Mouse (Mus musculus) embryonic facial prominence, embryonic 10.5 days (tissue): Measurements from ENCODE around the gene Espn. TPM values are rescaled to one million over a fixed set of nuclear protein-coding genes. Genes with fewer than 3 reads are reported as not detected.

Experiments
- DNase-seq: peaks from one replicate; pipeline ENCODE4 v3.0.0-alpha.2; 2017; ENCODE audit warnings: low spot score
- H3K27ac ChIP-seq: fragments of 300-500 bp; sonication (generic); replicated peaks from 2 replicates; pipeline ENCODE4 v1.5.1; 2016; ENCODE audit warnings: mild to moderate bottlenecking
- H3K27me3 ChIP-seq: fragments of 300-500 bp; sonication (generic); replicated peaks from 2 replicates; pipeline ENCODE4 v1.6.1; 2016; ENCODE audit warnings: low read depth, mild to moderate bottlenecking; ENCODE audit not compliant: poor library complexity, severe bottlenecking
- H3K36me3 ChIP-seq: fragments of 300-500 bp; sonication (generic); replicated peaks from 2 replicates; pipeline ENCODE4 v1.6.1; 2016; ENCODE audit warnings: mild to moderate bottlenecking, moderate library complexity
- H3K4me1 ChIP-seq: fragments of 300-500 bp; sonication (generic); 2 replicates; pipeline ENCODE4 v1.6.1; 2016
- H3K4me3 ChIP-seq: fragments of 300-500 bp; sonication (generic); 2 replicates; pipeline ENCODE4 v1.5.1; 2016; ENCODE audit warnings: mild to moderate bottlenecking, moderate library complexity
- H3K9me3 ChIP-seq: fragments of 300-500 bp; sonication (generic); 2 replicates; pipeline ENCODE4 v1.6.1; 2016; ENCODE audit warnings: mild to moderate bottlenecking
- WGBS: fragments of 180-500 bp; shearing (Covaris S2); methylation state at CpG from one replicate; pipeline ENCODE4 v1.1.7; 2016; 5-methylcytosine and 5-hydroxymethylcytosine counted together
- polyA plus RNA-seq: library from polyadenylated mRNA; unstranded; fragments of >200 nt; fragmentation: Nextera tagmentation; extraction: Ambion mirVana; gene quantifications from 2 replicates; pipeline ENCODE4 v1.2.1, GENCODE M21; 2016

Espn gene
- polyA plus RNA-seq, 1 experiment from 2014 or later = 10.3 TPM

DNA sequence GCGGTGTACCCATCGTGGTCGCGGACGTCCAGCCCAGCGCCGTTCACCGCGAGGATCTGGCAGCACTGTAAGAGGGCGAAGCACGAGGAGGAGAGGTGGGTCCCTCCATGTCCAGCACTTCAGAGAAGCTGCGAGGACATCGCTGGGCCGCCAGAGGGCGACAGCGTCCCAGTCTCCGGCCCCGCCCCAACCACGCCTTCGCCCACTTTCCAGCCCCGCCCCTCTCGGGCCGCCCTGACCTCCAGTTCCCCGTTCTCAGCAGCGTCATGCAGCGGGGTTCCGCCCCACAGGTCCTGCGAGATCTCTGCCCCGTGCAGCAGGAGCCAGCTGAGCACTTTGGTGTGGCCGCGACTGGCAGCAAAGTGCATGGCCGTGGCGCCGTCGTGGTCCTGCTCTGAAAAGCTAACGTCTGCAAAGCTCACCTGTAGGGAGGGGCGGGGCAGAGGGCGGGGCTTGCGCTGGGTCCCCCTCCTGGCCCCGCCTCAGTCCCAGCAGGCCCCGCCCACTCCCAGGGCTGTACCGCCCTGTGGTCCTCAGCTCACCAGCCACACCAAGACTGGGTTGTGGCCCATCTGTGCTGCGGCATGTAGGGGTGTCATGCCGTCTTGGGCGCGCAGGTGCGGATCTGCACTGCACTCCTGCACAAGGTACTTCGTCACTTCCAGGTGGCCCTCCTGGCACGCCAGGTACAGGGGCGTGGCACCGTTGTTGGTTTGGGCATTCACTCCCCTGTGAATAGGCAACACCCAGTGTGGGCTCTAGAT is 13.5 kb downstream of the Espn start:
- peak; percentile 93 for DNase-seq
- WGBS = 2% methylated on average over 51 of the region's 51 CpGs
- peaks cover 15% of the 10 kb centered on the region for H3K4me1 ChIP-seq
- no peak overlapping the region for H3K27ac ChIP-seq
- no peaks in the 10 kb centered on the region for H3K9me3 ChIP-seq
- peak overlapping the region; percentile 64 for H3K4me3 ChIP-seq
- no peaks in the 10 kb centered on the region for H3K36me3 ChIP-seq
- H3K27me3 ChIP-seq = peaks cover 83% of the 10 kb centered on the region

DNA sequence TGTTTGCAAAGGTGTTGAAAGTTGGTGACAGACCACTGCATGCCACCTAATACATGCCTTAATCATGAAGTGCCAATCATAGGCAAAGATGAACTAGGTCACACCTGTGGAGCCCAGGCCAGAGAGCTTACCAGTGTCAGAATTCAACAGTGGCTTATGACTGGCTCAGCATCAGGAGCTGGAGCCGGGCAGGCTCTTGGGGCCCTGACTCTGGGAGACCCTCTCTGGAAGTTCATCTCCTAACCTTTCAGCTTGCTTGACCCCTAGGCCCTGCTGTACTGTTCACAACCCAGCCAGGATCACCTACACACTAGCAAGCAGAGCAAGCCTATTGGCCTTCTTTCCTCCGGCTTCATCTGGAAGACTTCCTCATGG is 15.3 kb downstream of the Espn start:
- no peak overlapping the region for H3K27ac ChIP-seq
- no peak overlapping the region for H3K4me3 ChIP-seq
- H3K27me3 ChIP-seq = peaks cover 89% of the 10 kb centered on the region
- no peaks in the 10 kb centered on the region for H3K36me3 ChIP-seq
- H3K9me3 ChIP-seq = no peaks in the 10 kb centered on the region
- 85% methylated on average over 2 of the region's 2 CpGs for WGBS
- no peak for DNase-seq
- peaks cover 29% of the 10 kb centered on the region for H3K4me1 ChIP-seq

DNA sequence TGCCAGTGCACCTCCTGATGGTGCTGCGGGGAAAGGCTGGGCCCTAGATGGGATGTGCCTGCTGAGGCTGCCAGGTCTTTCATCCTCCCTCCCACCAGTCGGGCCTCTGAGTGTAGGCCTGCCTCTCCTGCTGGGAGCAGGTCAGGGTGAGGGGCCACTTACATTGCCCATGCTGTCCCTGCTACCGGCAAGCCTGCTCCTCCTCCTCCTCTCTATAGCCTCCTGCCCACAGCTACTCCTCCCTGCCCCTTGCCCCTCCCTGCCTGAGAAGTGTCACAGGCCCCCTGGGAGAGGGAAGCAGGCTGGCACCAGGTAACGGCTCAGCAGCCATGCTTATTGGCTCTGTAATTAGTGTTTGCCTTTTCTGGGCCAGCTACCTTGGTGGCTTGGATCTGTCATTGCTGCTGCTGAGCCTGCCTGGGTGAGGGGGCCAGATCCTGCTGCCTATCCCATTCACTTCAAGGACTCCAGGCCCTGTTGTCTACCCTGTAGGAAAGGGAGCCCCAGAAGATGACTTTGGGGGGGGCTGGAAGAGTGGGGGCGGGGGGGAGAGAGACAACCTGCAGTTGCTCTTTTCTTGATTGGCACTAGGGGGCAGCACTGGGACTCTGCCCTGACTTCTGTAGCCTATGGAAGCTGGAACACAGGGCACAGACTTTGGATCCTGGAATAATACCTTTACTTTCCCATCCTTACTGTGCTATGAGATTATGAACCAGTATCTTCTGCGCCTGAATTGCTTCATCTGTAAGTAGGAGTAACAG is 15.9 kb downstream of the Espn start:
- H3K27ac ChIP-seq = no peak overlapping the region
- no peaks in the 10 kb centered on the region for H3K9me3 ChIP-seq
- no peaks in the 10 kb centered on the region for H3K36me3 ChIP-seq
- H3K4me1 ChIP-seq = peaks cover 34% of the 10 kb centered on the region
- peaks cover 89% of the 10 kb centered on the region for H3K27me3 ChIP-seq
- WGBS = 31% methylated on average over 6 of the region's 6 CpGs
- H3K4me3 ChIP-seq = no peak overlapping the region; the same call in 1 of the 2 replicates
- DNase-seq = no peak

DNA sequence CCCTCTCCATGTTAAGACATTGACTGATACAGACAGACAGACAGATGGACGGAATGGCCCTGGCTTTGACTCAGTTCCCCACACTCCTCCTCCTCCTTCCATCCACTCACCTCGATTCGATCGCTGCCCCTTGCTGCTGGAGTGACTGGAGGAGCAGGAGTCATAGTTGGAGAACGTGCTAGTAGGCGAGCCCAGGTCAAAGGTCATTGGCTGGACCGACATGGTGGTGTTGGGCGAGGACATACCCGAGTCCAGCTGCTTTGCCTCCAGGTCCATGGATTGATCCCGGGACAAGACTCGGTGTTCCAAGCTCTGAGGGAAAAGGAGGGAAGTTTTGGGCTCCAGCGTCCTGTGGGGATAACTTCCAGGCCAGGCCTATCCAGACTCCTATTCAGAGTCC is 16.8 kb downstream of the Espn start:
- H3K27me3 ChIP-seq = peaks cover 89% of the 10 kb centered on the region
- H3K4me3 ChIP-seq = no peak overlapping the region
- peaks cover 44% of the 10 kb centered on the region for H3K4me1 ChIP-seq
- 80% methylated on average over 12 of the region's 12 CpGs for WGBS
- H3K9me3 ChIP-seq = no peaks in the 10 kb centered on the region
- H3K27ac ChIP-seq = no peak overlapping the region
- no peak for DNase-seq
- H3K36me3 ChIP-seq = no peaks in the 10 kb centered on the region

DNA sequence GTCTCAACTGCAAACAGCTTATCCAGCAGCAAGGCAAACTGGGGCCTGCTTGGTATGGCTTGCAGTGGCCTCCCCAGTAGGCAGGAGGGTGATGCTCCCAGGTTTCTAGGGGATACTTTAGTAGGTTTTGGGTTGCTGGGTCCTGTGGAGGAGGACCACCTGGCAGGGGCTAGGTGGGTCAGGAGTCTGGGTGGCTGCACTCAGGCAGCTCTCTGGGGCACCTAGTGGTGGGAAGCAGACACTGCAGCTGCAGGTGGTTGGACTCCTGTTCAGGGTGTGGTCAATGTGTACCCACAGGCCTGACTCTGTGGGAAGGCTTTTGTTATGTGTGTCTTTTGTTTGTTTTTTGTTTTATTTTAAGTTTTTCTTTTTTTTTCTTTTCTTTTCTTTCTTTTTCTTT is 17.7 kb downstream of the Espn start:
- Histone ChIP-seq H3K4me3 (no peak overlapping the region), H3K36me3 (no peaks in the 10 kb centered on the region), H3K27ac (no peak overlapping the region), H3K9me3 (no peaks in the 10 kb centered on the region), H3K27me3 (peaks cover 91% of the 10 kb centered on the region), H3K4me1 (peaks cover 52% of the 10 kb centered on the region)
- peak; percentile 65 for DNase-seq

DNA sequence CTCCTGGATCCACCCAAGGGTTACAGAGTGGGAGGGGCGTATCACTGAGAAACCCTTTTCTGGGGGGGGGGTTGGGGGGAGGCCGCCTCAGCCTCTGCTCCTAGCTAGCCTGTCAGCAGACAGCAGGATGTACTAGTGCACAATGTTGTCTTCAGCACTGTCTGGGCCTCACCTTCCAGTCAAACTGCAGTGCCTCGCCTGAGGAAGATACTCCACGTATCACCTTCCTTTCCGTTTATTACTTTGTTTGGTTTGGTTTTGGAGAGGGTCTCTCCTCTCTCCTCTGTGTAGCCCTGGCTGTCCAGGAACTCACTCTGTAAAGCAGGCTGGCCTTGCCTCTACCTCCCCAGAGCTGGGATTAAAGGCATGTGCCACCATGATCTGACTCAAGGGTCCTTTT is 19.0 kb downstream of the Espn start:
- Histone ChIP-seq H3K9me3 (no peaks in the 10 kb centered on the region), H3K36me3 (no peaks in the 10 kb centered on the region), H3K27ac (no peak overlapping the region), H3K4me1 (peaks cover 56% of the 10 kb centered on the region), H3K27me3 (peaks cover 93% of the 10 kb centered on the region), H3K4me3 (no peak overlapping the region)
- WGBS = 47% methylated on average over 5 of the region's 5 CpGs
- no peak for DNase-seq

DNA sequence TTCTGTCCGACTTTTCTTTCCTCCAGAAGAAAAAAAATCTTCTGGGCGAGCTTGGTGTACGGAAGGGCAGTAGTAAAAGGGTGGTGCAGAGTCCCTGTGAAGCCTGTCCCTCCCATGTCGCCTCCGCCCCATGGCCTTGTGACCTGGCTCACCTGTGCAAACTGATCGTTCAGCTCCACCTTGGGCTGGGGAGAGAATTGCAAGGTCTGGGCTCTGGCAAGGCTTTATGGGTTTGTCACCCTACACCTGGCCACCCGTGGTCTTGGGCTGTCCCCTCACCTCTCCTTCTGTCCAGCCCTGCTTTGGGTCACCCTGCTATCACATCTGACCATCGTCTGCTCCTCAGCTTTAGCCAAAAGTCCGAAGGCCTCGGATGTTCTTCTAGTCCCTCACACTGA is 19.4 kb downstream of the Espn start:
- Histone ChIP-seq H3K4me3 (peak overlapping the region; percentile 56; the same call in 1 of the 2 replicates), H3K27ac (no peak overlapping the region), H3K4me1 (peaks cover 58% of the 10 kb centered on the region), H3K36me3 (no peaks in the 10 kb centered on the region), H3K9me3 (no peaks in the 10 kb centered on the region), H3K27me3 (peaks cover 93% of the 10 kb centered on the region)
- WGBS = 19% methylated on average over 10 of the region's 10 CpGs
- DNase-seq = no peak

DNA sequence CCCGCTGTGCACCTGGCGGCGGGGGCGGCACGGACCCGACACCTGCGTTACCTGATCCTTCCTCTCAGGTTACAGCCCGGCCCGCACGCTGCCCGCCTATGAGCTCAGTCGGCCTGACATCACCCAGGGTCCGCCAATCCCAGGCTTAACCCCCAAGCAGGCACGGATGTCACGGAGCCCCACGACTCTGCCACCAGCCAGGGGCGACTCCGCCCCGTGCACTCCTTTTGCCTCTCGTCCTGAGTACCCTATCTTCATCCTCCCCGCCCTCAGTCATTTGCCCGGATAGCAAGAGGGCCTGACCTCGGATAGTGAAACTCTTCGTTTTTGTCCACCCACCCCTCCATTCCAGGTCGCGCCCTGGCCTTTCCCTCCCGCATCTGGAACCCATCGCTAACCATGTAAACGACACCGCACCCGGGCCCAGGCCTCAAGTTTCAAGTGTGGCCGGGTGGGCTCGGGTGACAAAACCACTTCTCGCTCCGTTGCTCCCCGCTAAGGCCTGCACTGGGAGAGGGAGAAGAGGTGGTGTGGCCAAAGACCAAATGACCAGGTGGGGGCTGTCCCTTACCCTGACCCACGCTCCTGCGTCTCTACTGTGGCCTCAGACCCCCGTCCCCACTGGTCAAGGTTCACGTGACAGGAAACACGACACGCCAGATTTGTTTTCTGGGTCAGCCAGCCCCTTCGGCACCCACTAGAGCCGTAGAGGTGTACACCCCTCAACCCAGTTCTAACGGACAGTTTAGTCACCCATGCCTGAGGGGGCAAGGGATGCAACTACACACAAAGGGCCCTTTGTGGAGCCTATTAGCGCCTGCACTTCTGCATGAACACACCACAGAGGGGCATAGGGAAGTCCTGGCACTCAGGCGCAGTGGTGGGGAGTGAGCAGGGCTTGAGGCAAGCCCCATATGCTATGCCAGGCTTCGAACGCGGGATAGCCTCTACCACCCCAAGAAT is 20.1 kb downstream of the Espn start:
- H3K36me3 ChIP-seq = no peaks in the 10 kb centered on the region
- H3K27ac ChIP-seq = peak overlapping the region; percentile 79
- WGBS = 2% methylated on average over 50 of the region's 50 CpGs
- no peaks in the 10 kb centered on the region for H3K9me3 ChIP-seq
- H3K4me3 ChIP-seq = peak overlapping the region; percentile 56
- DNase-seq = peak; percentile 78
- H3K27me3 ChIP-seq = peaks cover 93% of the 10 kb centered on the region
- H3K4me1 ChIP-seq = peaks cover 59% of the 10 kb centered on the region

DNA sequence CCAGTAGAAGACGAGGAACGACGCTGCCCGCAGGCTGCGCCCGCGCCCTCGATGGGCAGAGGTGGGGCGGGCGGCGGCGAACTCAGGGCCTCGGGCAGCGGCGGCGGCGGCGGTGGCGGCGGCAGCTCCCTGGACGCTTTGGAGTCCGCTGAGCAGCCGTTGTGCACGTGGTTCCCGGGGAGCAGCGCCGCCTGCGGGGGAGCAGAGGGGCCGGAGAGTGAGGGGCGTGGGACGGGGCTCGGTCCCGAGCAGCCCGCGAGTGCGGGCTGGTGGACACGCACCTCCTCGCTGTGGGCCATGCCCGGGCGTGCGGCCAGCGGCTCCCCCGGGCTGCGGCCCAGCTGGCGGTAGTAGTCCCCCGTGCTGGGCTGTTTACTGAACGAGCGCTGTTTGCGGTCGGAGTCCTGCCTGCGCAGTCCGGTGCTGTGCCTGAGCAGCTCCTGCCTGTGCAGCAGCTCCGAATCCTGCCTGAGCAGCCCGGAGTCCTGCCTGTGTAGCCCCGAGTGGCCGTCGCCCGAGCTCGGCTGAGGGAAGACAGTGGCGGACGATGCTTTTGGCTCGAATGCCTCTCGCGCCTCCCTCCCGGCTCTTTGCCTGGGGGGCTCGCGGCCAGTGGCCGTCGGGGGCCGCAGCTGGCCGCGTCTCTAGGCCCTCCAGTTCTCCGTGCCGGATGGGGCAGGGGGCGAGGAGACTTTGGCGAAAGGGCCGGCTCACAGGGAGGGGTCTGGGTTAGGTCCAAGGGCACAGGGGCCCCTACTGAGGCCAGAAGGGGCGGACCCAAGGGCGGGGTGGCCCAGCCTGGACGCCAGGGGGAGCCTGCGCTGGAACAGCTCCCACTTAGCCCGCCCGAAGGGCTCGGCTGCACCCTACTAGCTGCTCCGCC is 21.2 kb downstream of the Espn start:
- DNase-seq = peak; percentile 78
- Histone ChIP-seq H3K9me3 (no peaks in the 10 kb centered on the region), H3K27ac (peak overlapping the region; percentile 79), H3K27me3 (peaks cover 95% of the 10 kb centered on the region), H3K4me3 (peak overlapping the region; percentile 56), H3K4me1 (peaks cover 66% of the 10 kb centered on the region), H3K36me3 (no peaks in the 10 kb centered on the region)
- under 1% methylated on average over 85 of the region's 85 CpGs for WGBS

DNA sequence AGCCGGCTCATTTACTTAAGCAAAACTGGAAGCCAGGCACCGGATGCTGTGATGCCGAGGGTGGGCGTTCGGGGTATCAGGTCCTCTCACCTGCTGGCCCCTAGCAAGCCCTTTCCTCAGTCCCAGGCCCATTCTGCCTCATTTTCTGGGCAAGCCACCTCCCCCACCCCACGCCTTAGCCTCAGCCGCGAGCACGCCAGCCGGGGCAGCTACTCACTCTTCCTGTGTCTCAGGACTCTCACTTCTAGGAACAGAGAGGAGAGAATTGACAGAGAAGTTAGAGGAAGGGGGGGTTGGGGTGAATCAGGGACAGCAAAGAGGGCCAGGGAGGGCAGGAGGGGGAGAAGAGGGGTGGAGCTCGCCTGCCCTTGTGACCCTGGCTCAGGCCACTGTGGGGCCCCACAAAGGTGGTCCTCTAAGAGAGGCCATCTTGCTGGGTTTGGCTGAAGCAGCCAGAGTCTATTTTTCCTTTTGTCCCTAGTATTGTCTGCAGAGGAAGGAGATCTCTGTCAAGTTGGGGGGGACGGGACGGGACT is 22.7 kb downstream of the Espn start:
- H3K9me3 ChIP-seq = no peaks in the 10 kb centered on the region
- peaks cover 81% of the 10 kb centered on the region for H3K4me1 ChIP-seq
- DNase-seq = no peak
- WGBS = 17% methylated on average over 13 of the region's 13 CpGs
- peak overlapping the region; percentile 56 for H3K4me3 ChIP-seq
- H3K27ac ChIP-seq = no peak overlapping the region
- peaks cover 100% of the 10 kb centered on the region for H3K27me3 ChIP-seq
- no peaks in the 10 kb centered on the region for H3K36me3 ChIP-seq

DNA sequence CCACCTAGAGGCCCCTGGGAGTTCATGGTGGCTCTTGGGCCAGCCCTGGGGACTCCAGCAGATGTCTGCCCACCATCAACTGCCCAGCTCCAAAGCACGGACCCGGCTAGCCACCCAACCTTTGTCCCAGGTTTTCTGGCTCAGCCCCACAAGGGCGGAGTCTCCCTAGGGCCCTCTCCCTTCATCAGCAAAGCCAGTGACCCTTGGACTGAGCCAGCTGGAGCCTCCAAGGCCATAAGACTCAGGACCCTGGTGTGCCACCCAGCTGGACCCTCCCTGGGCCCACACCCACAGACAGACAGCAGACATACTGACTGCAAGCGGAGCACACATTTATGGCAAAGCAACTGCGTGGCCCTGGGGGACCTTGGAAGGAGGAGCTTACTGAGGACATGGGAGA is 23.4 kb downstream of the Espn start:
- Histone ChIP-seq H3K4me3 (peak overlapping the region; percentile 56; the same call in 1 of the 2 replicates), H3K36me3 (no peaks in the 10 kb centered on the region), H3K9me3 (no peaks in the 10 kb centered on the region), H3K4me1 (peaks cover 82% of the 10 kb centered on the region), H3K27ac (no peak overlapping the region), H3K27me3 (peaks cover 100% of the 10 kb centered on the region)
- 39% methylated on average over 5 of the region's 5 CpGs for WGBS
- DNase-seq = no peak
